Mouse (Mus musculus) stomach, embryonic 15.5 days (tissue): ENCODE measurements around the gene Gtf3c5. TPM values are rescaled to one million over a fixed set of nuclear protein-coding genes. Genes with fewer than 3 reads are reported as not detected.

Source experiments
- ATAC-seq: fragments of 200-750 bp; cut with Nextera tagmentation; 2 replicates; pipeline ENCODE4 v1.8.0; 2017; ENCODE audit warnings: low read depth, moderate number of reproducible peaks, moderate TSS enrichment; ENCODE audit not compliant: insufficient read depth, low FRiP score
- H3K27ac ChIP-seq: fragments of 300-500 bp; sonication (generic); 2 replicates; pipeline ENCODE4 v1.5.1; 2015; ENCODE audit warnings: mild to moderate bottlenecking, inconsistent platforms
- H3K27me3 ChIP-seq: fragments of 300-500 bp; sonication (generic); replicated peaks from 2 replicates; pipeline ENCODE4 v1.6.1; 2015; ENCODE audit warnings: inconsistent platforms
- H3K36me3 ChIP-seq: fragments of 300-500 bp; sonication (generic); 2 replicates; pipeline ENCODE4 v1.6.1; 2015; ENCODE audit warnings: inconsistent platforms
- H3K4me1 ChIP-seq: fragments of 300-500 bp; sonication (generic); 2 replicates; pipeline ENCODE4 v1.6.1; 2015; ENCODE audit warnings: inconsistent platforms
- H3K4me2 ChIP-seq: fragments of 300-500 bp; sonication (generic); 2 replicates; pipeline ENCODE4 v1.6.1; 2015; ENCODE audit warnings: mild to moderate bottlenecking, inconsistent platforms
- H3K4me3 ChIP-seq: fragments of 300-500 bp; sonication (generic); replicated peaks from 2 replicates; pipeline ENCODE4 v1.5.1; 2015; ENCODE audit warnings: inconsistent platforms
- H3K9ac ChIP-seq: fragments of 300-500 bp; sonication (generic); 2 replicates; pipeline ENCODE4 v1.6.1; 2015; ENCODE audit warnings: inconsistent platforms
- H3K9me3 ChIP-seq: fragments of 300-500 bp; sonication (generic); 2 replicates; pipeline ENCODE4 v1.6.1; 2016; ENCODE audit warnings: inconsistent platforms
- WGBS: fragments of 180-500 bp; shearing (Covaris S2); methylation state at CpG from one replicate; pipeline ENCODE4 v1.1.7; 2015; 5-methylcytosine and 5-hydroxymethylcytosine counted together
- polyA plus RNA-seq: library from polyadenylated mRNA; unstranded; fragments of >200 nt; fragmentation: Nextera tagmentation; extraction: Ambion mirVana; gene quantifications from 2 replicates; pipeline ENCODE4 v1.2.1, GENCODE M21; 2015

Gtf3c5 gene
- polyA plus RNA-seq, 1 experiment from 2014 or later: 33.6 TPM

- Histone ChIP-seq H3K27me3 (no peaks in the 10 kb centered on the region), H3K9me3 (no peaks in the 10 kb centered on the region), H3K4me2 (no peak overlapping the region), H3K9ac (no peak overlapping the region), H3K4me1 (peaks cover 42% of the 10 kb centered on the region), H3K4me3 (no peak overlapping the region), H3K36me3 (no peaks in the 10 kb centered on the region), H3K27ac (no peak overlapping the region)
- WGBS: 92% methylated on average over 7 of the region's 7 CpGs
- ATAC-seq: no peak
Measured at GRCm38 (mm10) chr2:28528354-28528730, 55.2 kb downstream of the Gtf3c5 start.

- H3K36me3 ChIP-seq: no peaks in the 10 kb centered on the region
- no peaks in the 10 kb centered on the region for H3K9me3 ChIP-seq
- H3K27me3 ChIP-seq: no peaks in the 10 kb centered on the region
- no peak overlapping the region for H3K4me2 ChIP-seq
- whole genome bisulfite sequencing: 89% methylated on average over 20 of the region's 20 CpGs
- no peak overlapping the region for H3K4me3 ChIP-seq
- ATAC-seq: no peak
- H3K4me1 ChIP-seq: peaks cover 38% of the 10 kb centered on the region
- no peak overlapping the region for H3K27ac ChIP-seq
- H3K9ac ChIP-seq: no peak overlapping the region
Measured at GRCm38 (mm10) chr2:28527436-28528353, 55.9 kb downstream of the Gtf3c5 start.

- Histone ChIP-seq H3K27ac (peak overlapping the region; percentile 91), H3K4me1 (peaks cover 35% of the 10 kb centered on the region), H3K36me3 (no peaks in the 10 kb centered on the region), H3K27me3 (no peaks in the 10 kb centered on the region), H3K9ac (no peak overlapping the region; the same call in 1 of the 2 replicates), H3K4me3 (no peak overlapping the region), H3K9me3 (no peaks in the 10 kb centered on the region), H3K4me2 (peak overlapping the region; percentile 28)
- 36% methylated on average over 12 of the region's 12 CpGs for WGBS
- peak; percentile 4; the same call in 1 of the 2 replicates for ATAC-seq
Measured at GRCm38 (mm10) chr2:28525943-28526876, 57.3 kb downstream of the Gtf3c5 start.

GRCm38 (mm10) chr2:28525219-28525942 lies 58.2 kb downstream of the Gtf3c5 start:
- no peaks in the 10 kb centered on the region for H3K9me3 ChIP-seq
- H3K9ac ChIP-seq: 0 out of 2 replicates have a peak overlapping the region, but pooled peaks have one; percentile 9
- ATAC-seq: peak; percentile 78
- H3K4me3 ChIP-seq: no peak overlapping the region
- 21% methylated on average over 11 of the region's 11 CpGs for WGBS
- H3K4me2 ChIP-seq: peak overlapping the region; percentile 28; the same call in 1 of the 2 replicates
- H3K4me1 ChIP-seq: peaks cover 35% of the 10 kb centered on the region
- H3K36me3 ChIP-seq: no peaks in the 10 kb centered on the region
- H3K27ac ChIP-seq: peak overlapping the region; percentile 91
- H3K27me3 ChIP-seq: no peaks in the 10 kb centered on the region

GRCm38 (mm10) chr2:28524406-28524805 lies 59.1 kb downstream of the Gtf3c5 start:
- peaks cover 36% of the 10 kb centered on the region for H3K4me1 ChIP-seq
- 79% methylated on average over 10 of the region's 10 CpGs for WGBS
- H3K9me3 ChIP-seq: no peaks in the 10 kb centered on the region
- H3K9ac ChIP-seq: no peak overlapping the region
- no peaks in the 10 kb centered on the region for H3K36me3 ChIP-seq
- no peak for ATAC-seq
- H3K27me3 ChIP-seq: no peaks in the 10 kb centered on the region
- no peak overlapping the region for H3K4me2 ChIP-seq
- peak overlapping the region; percentile 91 for H3K27ac ChIP-seq
- no peak overlapping the region for H3K4me3 ChIP-seq

GRCm38 (mm10) chr2:28523643-28524117 lies 59.9 kb downstream of the Gtf3c5 start:
- H3K4me2 ChIP-seq: no peak overlapping the region
- no peaks in the 10 kb centered on the region for H3K36me3 ChIP-seq
- 19% methylated on average over 5 of the region's 5 CpGs for WGBS
- H3K4me1 ChIP-seq: peaks cover 38% of the 10 kb centered on the region
- ATAC-seq: peak; percentile 81
- H3K27ac ChIP-seq: peak overlapping the region; percentile 52
- H3K27me3 ChIP-seq: no peaks in the 10 kb centered on the region
- H3K9me3 ChIP-seq: no peaks in the 10 kb centered on the region
- no peak overlapping the region for H3K9ac ChIP-seq
- H3K4me3 ChIP-seq: no peak overlapping the region

GRCm38 (mm10) chr2:28522166-28522565 lies 61.4 kb downstream of the Gtf3c5 start:
- Histone ChIP-seq H3K4me3 (no peak overlapping the region), H3K36me3 (no peaks in the 10 kb centered on the region), H3K27me3 (no peaks in the 10 kb centered on the region), H3K9me3 (no peaks in the 10 kb centered on the region), H3K4me2 (no peak overlapping the region), H3K27ac (no peak overlapping the region), H3K9ac (no peak overlapping the region), H3K4me1 (peaks cover 48% of the 10 kb centered on the region)
- no peak for ATAC-seq
- 83% methylated on average over 4 of the region's 4 CpGs for WGBS

GRCm38 (mm10) chr2:28521571-28522151 lies 61.9 kb downstream of the Gtf3c5 start:
- Histone ChIP-seq H3K27me3 (no peaks in the 10 kb centered on the region), H3K9ac (no peak overlapping the region), H3K4me2 (no peak overlapping the region), H3K27ac (no peak overlapping the region), H3K9me3 (no peaks in the 10 kb centered on the region), H3K4me1 (peaks cover 47% of the 10 kb centered on the region), H3K4me3 (no peak overlapping the region), H3K36me3 (no peaks in the 10 kb centered on the region)
- no peak for ATAC-seq
- WGBS: 83% methylated on average over 6 of the region's 6 CpGs

GRCm38 (mm10) chr2:28520581-28520980 lies 63.0 kb downstream of the Gtf3c5 start:
- Histone ChIP-seq H3K4me3 (no peak overlapping the region), H3K27ac (no peak overlapping the region), H3K4me1 (peaks cover 36% of the 10 kb centered on the region), H3K9ac (no peak overlapping the region), H3K4me2 (no peak overlapping the region), H3K27me3 (no peaks in the 10 kb centered on the region), H3K9me3 (no peaks in the 10 kb centered on the region), H3K36me3 (no peaks in the 10 kb centered on the region)
- no peak for ATAC-seq
- 68% methylated on average over 5 of the region's 5 CpGs for WGBS

GRCm38 (mm10) chr2:28518231-28518630 lies 65.3 kb downstream of the Gtf3c5 start:
- 43% methylated on average over 2 of the region's 2 CpGs for WGBS
- no peaks in the 10 kb centered on the region for H3K36me3 ChIP-seq
- H3K9me3 ChIP-seq: no peaks in the 10 kb centered on the region
- no peak overlapping the region for H3K4me2 ChIP-seq
- no peak overlapping the region for H3K4me3 ChIP-seq
- H3K9ac ChIP-seq: no peak overlapping the region
- ATAC-seq: no peak
- H3K27ac ChIP-seq: peak overlapping the region; percentile 67; the same call in 1 of the 2 replicates
- peaks cover 33% of the 10 kb centered on the region for H3K4me1 ChIP-seq
- H3K27me3 ChIP-seq: no peaks in the 10 kb centered on the region
